Mouse (Mus musculus): Measurements from ENCODE around the gene Rab3b. TPM values are rescaled to one million over a fixed set of nuclear protein-coding genes. Genes with fewer than 3 reads are reported as not detected.

Gene Rab3b
- polyA plus RNA-seq, 1 experiment from 2014 or later, result 208 TPM

- ATAC-seq (ENCODE audit: low FRiP score), result no peak
- Histone ChIP-seq H3K36me3 (no peaks in the 10 kb centered on the region), H3K9ac (replicated peaks) (no peak overlapping the region), H3K27me3 (replicated peaks) (no peaks in the 10 kb centered on the region), H3K4me1 (no peaks in the 10 kb centered on the region), H3K4me2 (no peak overlapping the region), H3K9me3 (replicated peaks) (no peaks in the 10 kb centered on the region), H3K4me3 (replicated peaks) (no peak overlapping the region), H3K27ac (replicated peaks) (no peak overlapping the region)
- WGBS, result 70% methylated on average over 6 of the region's 6 CpGs
Measured at GRCm38 (mm10) chr4:108963017-108963416, 84.2 kb downstream of the Rab3b start.

GRCm38 (mm10) chr4:108969517-108969916 lies 90.7 kb downstream of the Rab3b start:
- Histone ChIP-seq H3K9ac (replicated peaks) (no peak overlapping the region), H3K36me3 (no peaks in the 10 kb centered on the region), H3K27me3 (replicated peaks) (no peaks in the 10 kb centered on the region), H3K4me1 (no peaks in the 10 kb centered on the region), H3K4me3 (replicated peaks) (no peak overlapping the region), H3K9me3 (replicated peaks) (no peaks in the 10 kb centered on the region), H3K27ac (replicated peaks) (no peak overlapping the region), H3K4me2 (no peak overlapping the region)
- 76% methylated on average over 3 of the region's 3 CpGs for WGBS
- ATAC-seq (ENCODE audit: low FRiP score), result no peak

GRCm38 (mm10) chr4:108971054-108971453 lies 92.2 kb downstream of the Rab3b start:
- WGBS, result 81% methylated on average over 5 of the region's 5 CpGs
- Histone ChIP-seq H3K27ac (replicated peaks) (no peak overlapping the region), H3K4me3 (replicated peaks) (no peak overlapping the region), H3K9me3 (replicated peaks) (no peaks in the 10 kb centered on the region), H3K4me1 (no peaks in the 10 kb centered on the region), H3K36me3 (no peaks in the 10 kb centered on the region), H3K27me3 (replicated peaks) (no peaks in the 10 kb centered on the region), H3K9ac (replicated peaks) (no peak overlapping the region), H3K4me2 (no peak overlapping the region)
- no peak for ATAC-seq (ENCODE audit: low FRiP score)

- 52% methylated on average over 6 of the region's 6 CpGs for WGBS
- Histone ChIP-seq H3K36me3 (no peaks in the 10 kb centered on the region), H3K4me2 (no peak overlapping the region), H3K9ac (replicated peaks) (no peak overlapping the region), H3K4me3 (replicated peaks) (no peak overlapping the region), H3K4me1 (no peaks in the 10 kb centered on the region), H3K27ac (replicated peaks) (no peak overlapping the region), H3K9me3 (replicated peaks) (no peaks in the 10 kb centered on the region), H3K27me3 (replicated peaks) (no peaks in the 10 kb centered on the region)
- no peak; the same call in 1 of the 2 replicates for ATAC-seq (ENCODE audit: low FRiP score)
Measured at GRCm38 (mm10) chr4:108976458-108977071, 97.7 kb downstream of the Rab3b start.

- 92% methylated on average over 1 of the region's 1 CpGs for WGBS
Measured at GRCm38 (mm10) chr4:108986833-108987472, 108.1 kb downstream of the Rab3b start.

GRCm38 (mm10) chr4:108987473-108987842 lies 108.6 kb downstream of the Rab3b start:
- H3K36me3 ChIP-seq, result no peaks in the 10 kb centered on the region
- no peak overlapping the region for H3K27ac ChIP-seq (replicated peaks)
- no peaks in the 10 kb centered on the region for H3K27me3 ChIP-seq (replicated peaks)
- H3K4me3 ChIP-seq (replicated peaks), result no peak overlapping the region
- no peak overlapping the region for H3K4me2 ChIP-seq
- 80% methylated on average over 4 of the region's 4 CpGs for WGBS
- no peak for ATAC-seq (ENCODE audit: low FRiP score)
- H3K9ac ChIP-seq (replicated peaks), result no peak overlapping the region
- no peaks in the 10 kb centered on the region for H3K9me3 ChIP-seq (replicated peaks)
- H3K4me1 ChIP-seq, result no peaks in the 10 kb centered on the region

More at GRCm38 (mm10) chr4:108986833-108987472, 108.1 kb downstream of the Rab3b start:
- Histone ChIP-seq H3K4me3 (replicated peaks) (no peak overlapping the region), H3K4me1 (no peaks in the 10 kb centered on the region), H3K4me2 (no peak overlapping the region), H3K27ac (replicated peaks) (no peak overlapping the region), H3K27me3 (replicated peaks) (no peaks in the 10 kb centered on the region), H3K9ac (replicated peaks) (no peak overlapping the region), H3K9me3 (replicated peaks) (no peaks in the 10 kb centered on the region), H3K36me3 (no peaks in the 10 kb centered on the region)
- no peak for ATAC-seq (ENCODE audit: low FRiP score)

GRCm38 (mm10) chr4:108989430-108989829 lies 110.6 kb downstream of the Rab3b start:
- Histone ChIP-seq H3K4me1 (no peaks in the 10 kb centered on the region), H3K4me2 (no peak overlapping the region), H3K9ac (replicated peaks) (no peak overlapping the region), H3K9me3 (replicated peaks) (no peaks in the 10 kb centered on the region), H3K36me3 (no peaks in the 10 kb centered on the region), H3K4me3 (replicated peaks) (no peak overlapping the region), H3K27me3 (replicated peaks) (no peaks in the 10 kb centered on the region), H3K27ac (replicated peaks) (no peak overlapping the region)
- ATAC-seq (ENCODE audit: low FRiP score), result no peak
- WGBS, result 79% methylated on average over 2 of the region's 2 CpGs

GRCm38 (mm10) chr4:108990032-108990431 lies 111.2 kb downstream of the Rab3b start:
- Histone ChIP-seq H3K36me3 (no peaks in the 10 kb centered on the region), H3K4me1 (no peaks in the 10 kb centered on the region), H3K27me3 (replicated peaks) (no peaks in the 10 kb centered on the region), H3K4me2 (no peak overlapping the region), H3K9ac (replicated peaks) (no peak overlapping the region), H3K9me3 (replicated peaks) (no peaks in the 10 kb centered on the region), H3K27ac (replicated peaks) (no peak overlapping the region), H3K4me3 (replicated peaks) (no peak overlapping the region)
- no peak for ATAC-seq (ENCODE audit: low FRiP score)

- H3K27ac ChIP-seq (replicated peaks), result no peak overlapping the region
- no peaks in the 10 kb centered on the region for H3K9me3 ChIP-seq (replicated peaks)
- H3K9ac ChIP-seq (replicated peaks), result no peak overlapping the region
- no peaks in the 10 kb centered on the region for H3K4me1 ChIP-seq
- WGBS, result 92% methylated on average over 6 of the region's 6 CpGs
- H3K36me3 ChIP-seq, result no peaks in the 10 kb centered on the region
- no peak overlapping the region for H3K4me3 ChIP-seq (replicated peaks)
- H3K27me3 ChIP-seq (replicated peaks), result no peaks in the 10 kb centered on the region
- no peak overlapping the region for H3K4me2 ChIP-seq
- ATAC-seq (ENCODE audit: low FRiP score), result no peak
Measured at GRCm38 (mm10) chr4:108990571-108990970, 111.7 kb downstream of the Rab3b start.

- Histone ChIP-seq H3K9me3 (replicated peaks) (no peaks in the 10 kb centered on the region), H3K27ac (replicated peaks) (no peak overlapping the region), H3K4me3 (replicated peaks) (no peak overlapping the region), H3K4me1 (no peaks in the 10 kb centered on the region), H3K4me2 (no peak overlapping the region), H3K36me3 (no peaks in the 10 kb centered on the region), H3K27me3 (replicated peaks) (no peaks in the 10 kb centered on the region; the same call in 1 of the 2 replicates), H3K9ac (replicated peaks) (no peak overlapping the region)
- ATAC-seq (ENCODE audit: low FRiP score), result no peak
Measured at GRCm38 (mm10) chr4:108991811-108992210, 112.9 kb downstream of the Rab3b start.
